Mouse (Mus musculus): ENCODE data around the gene Rnase2b. TPM values are rescaled to one million over a fixed set of nuclear protein-coding genes. Genes with fewer than 3 reads are reported as not detected.
"Not testable (repeated sequence)": the region's sequence is repeated elsewhere in the genome, so short reads cannot be mapped to it uniquely, and the experiment has no call there.

Rnase2b gene
- total RNA-seq (2014; rRNA removed) (not detected in 2 replicates), polyA plus RNA-seq (2015; fragmentation: Nextera tagmentation; extraction: Ambion mirVana) (not detected in 2 replicates)

- not testable (repeated sequence) for H3K9ac ChIP-seq; H3K27me3 ChIP-seq (ENCODE audit: insufficient read depth, low read length); ATAC-seq; H3K27ac ChIP-seq (ENCODE audit: low read depth, low read length); DNase-seq; H3K4me2 ChIP-seq (ENCODE audit: low read depth); H3K4me3 ChIP-seq (ENCODE audit: low read depth, low read length); H3K4me1 ChIP-seq (ENCODE audit: insufficient read depth); H3K9me3 ChIP-seq (ENCODE audit: low read length); H3K36me3 ChIP-seq (ENCODE audit: insufficient read depth)
- 91% methylated on average over 3 of the region's 3 CpGs for WGBS
Measured at GRCm38 (mm10) chr14:51161976-51162375, at the start of gene Rnase2b. Gene Rnase2b, plus strand, starts transcription at chr14:51162260.

DNA sequence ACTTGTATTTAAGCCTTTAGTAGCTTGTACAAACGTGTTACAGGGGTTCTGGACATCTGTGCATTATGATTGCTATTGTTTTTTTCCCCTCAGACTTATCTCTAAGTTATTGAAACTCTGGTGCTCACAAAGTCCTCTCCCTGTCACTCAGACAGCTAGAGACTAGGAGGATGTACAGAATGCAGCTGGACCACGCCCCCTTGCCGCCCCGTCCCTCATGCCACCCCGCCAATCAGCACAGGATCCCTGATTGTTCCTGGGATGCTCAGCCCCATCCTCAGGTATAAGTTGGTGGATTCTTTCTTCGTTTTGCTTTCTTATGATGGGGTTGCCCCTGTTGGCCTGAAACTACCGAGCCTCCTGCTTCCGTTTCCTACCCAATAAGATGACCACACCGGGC lies 48.6 kb upstream of the Rnase2b start:
- no peak overlapping the region for H3K9ac ChIP-seq
- no peaks in the 10 kb centered on the region for H3K27me3 ChIP-seq (ENCODE audit: insufficient read depth, low read length)
- 36% methylated on average over 9 of the region's 9 CpGs for WGBS
- no peak overlapping the region for H3K4me2 ChIP-seq (ENCODE audit: low read depth)
- no peak overlapping the region for H3K27ac ChIP-seq (ENCODE audit: low read depth, low read length)
- no peak overlapping the region for H3K4me3 ChIP-seq (ENCODE audit: low read depth, low read length)
- ATAC-seq (no peak), DNase-seq (no peak)
- no peaks in the 10 kb centered on the region for H3K36me3 ChIP-seq (ENCODE audit: insufficient read depth)
- H3K9me3 ChIP-seq (ENCODE audit: low read length), result no peaks in the 10 kb centered on the region
- TF ChIP-seq CTCF (IDR thresholded peaks at IDR 0.05; ENCODE audit: low read depth), result no peak
- no peaks in the 10 kb centered on the region for H3K4me1 ChIP-seq (ENCODE audit: insufficient read depth)

- Histone ChIP-seq H3K27ac (ENCODE audit: low read depth, low read length) (no peak within 1 kb of the TSS), H3K4me3 (ENCODE audit: low read depth, low read length) (no peak within 1 kb of the TSS), H3K9ac (no peak within 1 kb of the TSS), H3K9me3 (ENCODE audit: low read length) (no peaks in the 10 kb centered on the region), H3K4me1 (ENCODE audit: insufficient read depth) (no peaks in the 10 kb centered on the region), H3K36me3 (ENCODE audit: insufficient read depth) (no peaks in the 10 kb centered on the region), H3K4me2 (ENCODE audit: low read depth) (no peak within 1 kb of the TSS), H3K27me3 (ENCODE audit: insufficient read depth, low read length) (no peaks in the 10 kb centered on the region)
- no peak for ATAC-seq
- WGBS, result 48% methylated on average over 12 of the region's 12 CpGs
- DNase-seq, result no peak
- no peak for TF ChIP-seq CTCF (IDR thresholded peaks at IDR 0.05; ENCODE audit: low read depth)
Measured at GRCm38 (mm10) chr14:51113916-51114560, 48.0 kb upstream of the Rnase2b start, which contains the start of gene Eddm3b. Gene Eddm3b, plus strand, starts transcription at chr14:51114426.

GRCm38 (mm10) chr14:51125684-51126083 lies 36.4 kb upstream of the Rnase2b start:
- Histone ChIP-seq H3K9me3 (ENCODE audit: low read length) (0 out of 2 replicates have a peak, but pooled peaks cover 6% of the 10 kb centered on the region), H3K27ac (ENCODE audit: low read depth, low read length) (no peak overlapping the region), H3K4me1 (ENCODE audit: insufficient read depth) (no peaks in the 10 kb centered on the region), H3K36me3 (ENCODE audit: insufficient read depth) (no peaks in the 10 kb centered on the region), H3K27me3 (ENCODE audit: insufficient read depth, low read length) (no peaks in the 10 kb centered on the region), H3K9ac (no peak overlapping the region), H3K4me2 (ENCODE audit: low read depth) (no peak overlapping the region), H3K4me3 (ENCODE audit: low read depth, low read length) (no peak overlapping the region)
- 88% methylated on average over 6 of the region's 6 CpGs for WGBS
- DNase-seq (no peak), ATAC-seq (no peak)
- TF ChIP-seq CTCF (IDR thresholded peaks at IDR 0.05; ENCODE audit: low read depth), result no peak

- DNase-seq (no peak), ATAC-seq (no peak)
- H3K27ac ChIP-seq (ENCODE audit: low read depth, low read length), result no peak overlapping the region
Measured at GRCm38 (mm10) chr14:51127648-51128258, 34.3 kb upstream of the Rnase2b start.

GRCm38 (mm10) chr14:51128775-51129623 lies 33.1 kb upstream of the Rnase2b start:
- TF ChIP-seq CTCF (IDR thresholded peaks at IDR 0.05; ENCODE audit: low read depth), result no peak
- no peaks in the 10 kb centered on the region for H3K4me1 ChIP-seq (ENCODE audit: insufficient read depth)
- no peaks in the 10 kb centered on the region for H3K27me3 ChIP-seq (ENCODE audit: insufficient read depth, low read length)
- no peak for ATAC-seq
- 0 out of 2 replicates have a peak, but pooled peaks cover 6% of the 10 kb centered on the region for H3K9me3 ChIP-seq (ENCODE audit: low read length)
- no peak overlapping the region for H3K4me3 ChIP-seq (ENCODE audit: low read depth, low read length)
- no peak overlapping the region for H3K27ac ChIP-seq (ENCODE audit: low read depth, low read length)
- H3K9ac ChIP-seq, result no peak overlapping the region
- 86% methylated on average over 9 of the region's 9 CpGs for WGBS
- no peak overlapping the region for H3K4me2 ChIP-seq (ENCODE audit: low read depth)
- no peak for DNase-seq
- H3K36me3 ChIP-seq (ENCODE audit: insufficient read depth), result no peaks in the 10 kb centered on the region

More at GRCm38 (mm10) chr14:51127648-51128258, 34.3 kb upstream of the Rnase2b start:
- no peaks in the 10 kb centered on the region for H3K4me1 ChIP-seq (ENCODE audit: insufficient read depth)
- TF ChIP-seq CTCF (IDR thresholded peaks at IDR 0.05; ENCODE audit: low read depth), result no peak
- no peak overlapping the region for H3K4me2 ChIP-seq (ENCODE audit: low read depth)
- H3K9me3 ChIP-seq (ENCODE audit: low read length), result 0 out of 2 replicates have a peak, but pooled peaks cover 6% of the 10 kb centered on the region
- H3K9ac ChIP-seq, result no peak overlapping the region
- H3K4me3 ChIP-seq (ENCODE audit: low read depth, low read length), result no peak overlapping the region
- WGBS, result 81% methylated on average over 2 of the region's 2 CpGs
- H3K36me3 ChIP-seq (ENCODE audit: insufficient read depth), result no peaks in the 10 kb centered on the region
- H3K27me3 ChIP-seq (ENCODE audit: insufficient read depth, low read length), result no peaks in the 10 kb centered on the region
